Mouse (Mus musculus) embryonic fibroblast, embryonic 13.5 days (primary cell): ENCODE results near the gene Hspa5.

Experiments used
- CTCF ChIP-seq: IDR thresholded peaks from 2 replicates; pipeline ENCODE4 v1.5.1; 2011; ENCODE audit warnings: mild to moderate bottlenecking, control low read depth, low read length, moderate library complexity, borderline replicate concordance; ENCODE audit not compliant: insufficient read depth
- POLR2A ChIP-seq: IDR thresholded peaks from 2 replicates; pipeline ENCODE4 v1.6.1; 2011; ENCODE audit warnings: low read depth, mild to moderate bottlenecking, control low read depth, low read length, moderate library complexity

DNA sequence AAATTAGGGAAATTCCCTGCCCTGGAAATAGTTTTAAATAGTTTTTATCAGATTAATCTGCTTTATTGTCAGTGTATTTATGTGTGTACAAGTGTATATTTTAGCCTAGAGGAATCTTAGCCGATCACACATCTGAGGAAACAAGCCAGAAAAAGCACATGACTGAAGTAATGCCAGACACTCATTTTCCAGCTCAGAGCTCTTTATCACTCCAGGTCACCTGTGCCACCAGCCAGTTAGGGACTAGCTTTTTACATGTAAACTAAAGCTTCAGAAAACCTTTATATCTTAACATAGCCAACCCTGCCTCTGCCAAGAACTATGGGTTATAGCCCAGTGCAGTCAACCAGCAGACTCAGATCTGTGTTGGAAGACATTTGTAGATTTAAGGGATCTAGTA is 33.0 kb downstream of the Hspa5 start:
- TF ChIP-seq POLR2A (no peak), CTCF (no peak)
